Mouse (Mus musculus) hindbrain, postnatal 0 days (tissue): ENCODE measurements around the gene Gm20489. TPM values are rescaled to one million over a fixed set of nuclear protein-coding genes. Genes with fewer than 3 reads are reported as not detected.

Experiments
- ATAC-seq: fragments of 200-750 bp; cut with Nextera tagmentation; 2 replicates; pipeline ENCODE4 v1.8.0; 2017; ENCODE audit warnings: mild to moderate bottlenecking, moderate TSS enrichment, moderate library complexity
- DNase-seq: peaks from one replicate; pipeline ENCODE4 v3.0.0-alpha.2; 2015; ENCODE audit warnings: low spot score
- H3K27ac ChIP-seq: fragments of 300-500 bp; sonication (generic); 2 replicates; pipeline ENCODE4 v1.5.1; 2014; ENCODE audit warnings: mild to moderate bottlenecking
- H3K27me3 ChIP-seq: fragments of 300-500 bp; sonication (generic); 2 replicates; pipeline ENCODE4 v1.6.1; 2014; ENCODE audit warnings: low read length, mixed read lengths; ENCODE audit not compliant: insufficient read depth
- H3K36me3 ChIP-seq: fragments of 300-500 bp; sonication (generic); 2 replicates; pipeline ENCODE4 v1.6.1; 2014; ENCODE audit warnings: low read length, mixed read lengths; ENCODE audit not compliant: insufficient read depth
- H3K4me1 ChIP-seq: fragments of 300-500 bp; sonication (generic); 2 replicates; pipeline ENCODE4 v1.6.1; 2014; ENCODE audit warnings: antibody characterized with exemption, low read length, mixed read lengths; ENCODE audit not compliant: insufficient read depth
- H3K4me2 ChIP-seq: fragments of 300-500 bp; sonication (generic); 2 replicates; pipeline ENCODE4 v1.6.1; 2014; ENCODE audit warnings: low read depth, mild to moderate bottlenecking, low read length, moderate library complexity, mixed read lengths
- H3K4me3 ChIP-seq: fragments of 300-500 bp; sonication (generic); 2 replicates; pipeline ENCODE4 v1.5.1; 2014; ENCODE audit warnings: low read length
- H3K9ac ChIP-seq: fragments of 300-500 bp; sonication (generic); replicated peaks from 2 replicates; pipeline ENCODE4 v1.6.1; 2014; ENCODE audit warnings: mild to moderate bottlenecking, low read length, moderate library complexity, mixed read lengths
- H3K9me3 ChIP-seq: fragments of 300-500 bp; sonication (generic); 2 replicates; pipeline ENCODE4 v1.6.1; 2016; ENCODE audit warnings: low read length, mixed read lengths
- CTCF ChIP-seq: IDR thresholded peaks from 2 replicates; pipeline ENCODE4 v1.5.1; 2016; ENCODE audit warnings: antibody characterized with exemption, control low read depth, low read depth
- WGBS: fragments of 180-500 bp; shearing (Covaris S2); extraction: QIAGEN DNeasy Blood & Tissue Kit; methylation state at CpG from one replicate; pipeline ENCODE4 v1.1.7; 2014; 5-methylcytosine and 5-hydroxymethylcytosine counted together
- polyA plus RNA-seq: library from polyadenylated mRNA; unstranded; fragments of >200 nt; fragmentation: Nextera tagmentation; extraction: Ambion mirVana; gene quantifications from 2 replicates; pipeline ENCODE4 v1.2.1, GENCODE M21; 2015
- total RNA-seq: library from RNA; depleted of rRNA; stranded (reverse); fragments of >200 nt; gene quantifications from 2 replicates; pipeline ENCODE4 v1.2.3, GENCODE M21; 2014

The Gm20489 gene
- total and polyA plus RNA-seq, 2 experiments from 2014 or later, result not detected

- H3K27me3 ChIP-seq, result no peaks in the 10 kb centered on the region
- H3K4me1 ChIP-seq, result no peaks in the 10 kb centered on the region
- TF ChIP-seq CTCF, result no peak
- no peak overlapping the region for H3K9ac ChIP-seq
- ATAC-seq, result no peak
- no peak overlapping the region for H3K4me3 ChIP-seq
- DNase-seq, result no peak
- H3K36me3 ChIP-seq, result no peaks in the 10 kb centered on the region
- no peaks in the 10 kb centered on the region for H3K9me3 ChIP-seq
- no peak overlapping the region for H3K4me2 ChIP-seq
- H3K27ac ChIP-seq, result no peak overlapping the region
- 91% methylated on average over 6 of the region's 6 CpGs for WGBS
Observed at GRCm38 (mm10) chrX:101266631-101267030, 2.2 kb downstream of the Gm20489 start.

DNA sequence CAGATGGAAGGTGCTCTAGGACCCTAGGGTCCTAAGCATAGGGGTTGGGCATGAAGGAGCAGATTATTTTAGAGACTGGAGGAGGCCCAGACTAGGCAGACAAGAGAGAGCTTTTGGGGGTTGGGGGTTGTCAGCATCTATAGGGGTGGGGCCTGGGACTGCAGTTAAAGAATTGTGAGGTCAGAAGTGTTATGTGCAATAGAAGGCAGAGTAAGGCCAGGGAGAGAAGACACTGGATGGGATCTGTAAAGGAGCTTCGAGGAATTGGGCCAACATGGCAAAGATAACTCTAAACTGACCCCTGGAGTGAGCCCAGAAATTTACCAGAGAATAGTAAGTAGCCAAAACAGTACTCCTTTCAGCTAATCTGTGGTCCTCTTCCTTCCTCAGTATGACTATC, 4.9 kb downstream of the Gm20489 start, which contains the start of gene Gm614:
Gene Gm614 (minus strand): TSS at position 101 of the 400 bp plus-strand sequence.
- Histone ChIP-seq H3K4me3 (no peak within 1 kb of the TSS), H3K36me3 (no peaks in the 10 kb centered on the region), H3K4me2 (no peak within 1 kb of the TSS), H3K9me3 (no peaks in the 10 kb centered on the region), H3K27me3 (no peaks in the 10 kb centered on the region), H3K4me1 (no peaks in the 10 kb centered on the region), H3K27ac (no peak within 1 kb of the TSS), H3K9ac (no peak within 1 kb of the TSS)
- TF ChIP-seq CTCF, result no peak
- 68% methylated on average over 1 of the region's 1 CpGs for WGBS
- ATAC-seq (no peak), DNase-seq (no peak)

DNA sequence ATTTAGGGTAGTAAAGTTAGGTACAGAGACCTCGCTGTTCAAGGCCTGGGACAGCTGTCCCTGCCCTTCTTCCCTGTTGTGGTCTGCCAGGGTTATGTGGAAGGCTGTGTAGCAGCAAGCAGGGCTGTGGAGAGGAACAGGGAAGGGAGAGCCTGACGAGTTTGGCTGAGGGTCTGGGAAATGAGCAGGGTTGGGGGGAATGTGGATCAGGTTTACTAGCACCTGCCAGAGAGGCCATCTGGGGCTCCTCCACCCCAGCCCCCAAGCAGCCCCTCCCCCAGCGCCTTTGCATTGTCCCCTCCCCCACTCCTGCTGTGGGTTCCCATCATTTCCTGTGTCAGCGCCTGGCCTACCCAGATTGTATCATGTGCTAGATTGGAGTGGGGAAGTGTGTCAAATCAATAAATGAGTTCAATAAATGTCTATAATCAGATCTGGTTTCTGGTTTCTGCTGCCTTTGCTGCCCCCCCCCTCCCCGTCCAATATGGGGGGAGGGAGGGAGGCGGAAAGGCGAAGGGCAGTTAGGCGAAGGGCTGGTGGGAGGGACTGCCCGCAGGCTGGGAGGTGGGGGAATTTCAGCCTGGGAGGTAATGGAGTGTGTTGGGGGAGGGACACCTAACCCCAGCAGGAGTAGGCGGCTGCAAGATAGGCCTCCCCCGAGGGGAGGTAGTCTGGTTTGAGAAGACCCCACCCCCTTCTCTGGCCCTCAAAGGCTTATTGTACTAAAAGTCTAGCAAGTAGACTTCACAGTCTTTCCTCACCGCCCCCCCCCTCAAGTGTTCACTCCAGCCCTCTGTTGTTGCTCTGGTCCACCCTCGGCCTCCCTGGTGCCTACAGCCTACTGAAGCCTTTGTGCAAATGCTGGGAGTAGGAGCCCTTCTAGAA, 8.1 kb downstream of the Gm20489 start:
- H3K9ac ChIP-seq, result no peak overlapping the region
- no peaks in the 10 kb centered on the region for H3K36me3 ChIP-seq
- peak; percentile 43; the same call in 1 of the 2 replicates for ATAC-seq
- H3K4me3 ChIP-seq, result no peak overlapping the region
- H3K27me3 ChIP-seq, result no peaks in the 10 kb centered on the region
- WGBS, result 35% methylated on average over 9 of the region's 13 CpGs
- no peak for TF ChIP-seq CTCF
- H3K4me2 ChIP-seq, result no peak overlapping the region
- no peak overlapping the region for H3K27ac ChIP-seq
- H3K4me1 ChIP-seq, result no peaks in the 10 kb centered on the region
- H3K9me3 ChIP-seq, result no peaks in the 10 kb centered on the region
- DNase-seq, result peak; percentile 6

DNA sequence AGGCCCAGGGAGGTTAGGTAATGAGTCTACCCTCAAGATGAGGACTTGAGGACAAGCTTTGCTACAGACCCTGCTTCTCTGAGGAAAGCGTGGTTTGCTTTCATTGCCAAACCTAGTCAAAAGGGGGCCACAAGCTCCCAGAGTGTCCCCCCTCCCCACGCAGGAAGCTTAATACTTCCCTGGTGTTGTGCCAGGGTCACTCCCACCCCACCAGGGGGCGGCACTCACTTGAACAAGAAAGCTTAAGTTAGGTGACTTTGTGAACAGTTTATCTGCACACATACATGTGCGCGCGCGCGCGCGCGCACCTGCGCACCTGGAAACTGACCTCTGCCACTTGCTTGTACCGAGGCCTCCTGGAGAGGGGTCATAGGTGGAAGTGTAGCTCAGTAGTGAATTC, 12.2 kb downstream of the Gm20489 start:
- Histone ChIP-seq H3K27ac (no peak overlapping the region), H3K9me3 (no peaks in the 10 kb centered on the region), H3K4me1 (no peaks in the 10 kb centered on the region), H3K36me3 (no peaks in the 10 kb centered on the region), H3K27me3 (no peaks in the 10 kb centered on the region), H3K4me2 (no peak overlapping the region), H3K9ac (no peak overlapping the region), H3K4me3 (no peak overlapping the region)
- 85% methylated on average over 13 of the region's 13 CpGs for WGBS
- DNase-seq (peak; percentile 3), ATAC-seq (no peak)
- no peak; the same call in 1 of the 2 replicates for TF ChIP-seq CTCF

DNA sequence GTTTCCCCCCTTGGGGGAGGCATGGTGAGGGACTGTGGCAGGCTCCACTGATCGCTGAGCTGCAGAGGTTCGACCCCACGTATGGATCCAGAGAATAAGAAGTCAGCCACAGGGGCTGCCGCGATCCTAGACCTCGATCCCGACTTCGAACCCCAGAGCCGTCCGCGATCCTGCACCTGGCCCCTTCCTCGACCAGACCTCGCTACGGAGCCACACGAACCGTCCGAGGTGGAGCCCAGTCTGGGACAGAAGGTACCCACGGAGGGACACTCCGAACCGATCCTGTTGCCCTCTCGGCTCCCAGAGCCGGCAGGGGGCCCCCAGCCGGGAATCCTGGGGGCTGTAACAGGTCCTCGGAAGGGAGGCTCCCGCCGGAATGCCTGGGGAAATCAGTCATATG, 14.1 kb downstream of the Gm20489 start:
- Histone ChIP-seq H3K4me1 (no peaks in the 10 kb centered on the region), H3K27ac (no peak overlapping the region), H3K36me3 (no peaks in the 10 kb centered on the region), H3K9me3 (no peaks in the 10 kb centered on the region), H3K4me2 (peak overlapping the region; percentile 68), H3K9ac (peak overlapping the region; percentile 40), H3K27me3 (no peaks in the 10 kb centered on the region), H3K4me3 (peak overlapping the region; percentile 48)
- DNase-seq (no peak), ATAC-seq (peak; percentile 27)
- no peak for TF ChIP-seq CTCF
- 32% methylated on average over 26 of the region's 26 CpGs for WGBS

- peak; percentile 93 for DNase-seq
- no peaks in the 10 kb centered on the region for H3K27me3 ChIP-seq
- TF ChIP-seq CTCF, result no peak
- ATAC-seq, result peak; percentile 93
- no peak within 1 kb of the TSS for H3K27ac ChIP-seq
- peak within 1 kb of the TSS; percentile 40 for H3K9ac ChIP-seq
- H3K4me3 ChIP-seq, result peak within 1 kb of the TSS; percentile 48
- no peaks in the 10 kb centered on the region for H3K9me3 ChIP-seq
- H3K36me3 ChIP-seq, result no peaks in the 10 kb centered on the region
- WGBS, result 33% methylated on average over 47 of the region's 47 CpGs
- peak within 1 kb of the TSS; percentile 68 for H3K4me2 ChIP-seq
- no peaks in the 10 kb centered on the region for H3K4me1 ChIP-seq
Observed at GRCm38 (mm10) chrX:101253952-101254729, 14.7 kb downstream of the Gm20489 start, which contains the start of gene Foxo4. Foxo4 (plus strand) TSS chrX:101254528.
